Mouse (Mus musculus) cerebellum, adult 9-10 months (tissue): ENCODE results near the gene Ccdc97.

ENCODE experiments used
- DNase-seq: peaks from one replicate; pipeline ENCODE4 v3.0.0; 2022

Ccdc97 gene

DNA sequence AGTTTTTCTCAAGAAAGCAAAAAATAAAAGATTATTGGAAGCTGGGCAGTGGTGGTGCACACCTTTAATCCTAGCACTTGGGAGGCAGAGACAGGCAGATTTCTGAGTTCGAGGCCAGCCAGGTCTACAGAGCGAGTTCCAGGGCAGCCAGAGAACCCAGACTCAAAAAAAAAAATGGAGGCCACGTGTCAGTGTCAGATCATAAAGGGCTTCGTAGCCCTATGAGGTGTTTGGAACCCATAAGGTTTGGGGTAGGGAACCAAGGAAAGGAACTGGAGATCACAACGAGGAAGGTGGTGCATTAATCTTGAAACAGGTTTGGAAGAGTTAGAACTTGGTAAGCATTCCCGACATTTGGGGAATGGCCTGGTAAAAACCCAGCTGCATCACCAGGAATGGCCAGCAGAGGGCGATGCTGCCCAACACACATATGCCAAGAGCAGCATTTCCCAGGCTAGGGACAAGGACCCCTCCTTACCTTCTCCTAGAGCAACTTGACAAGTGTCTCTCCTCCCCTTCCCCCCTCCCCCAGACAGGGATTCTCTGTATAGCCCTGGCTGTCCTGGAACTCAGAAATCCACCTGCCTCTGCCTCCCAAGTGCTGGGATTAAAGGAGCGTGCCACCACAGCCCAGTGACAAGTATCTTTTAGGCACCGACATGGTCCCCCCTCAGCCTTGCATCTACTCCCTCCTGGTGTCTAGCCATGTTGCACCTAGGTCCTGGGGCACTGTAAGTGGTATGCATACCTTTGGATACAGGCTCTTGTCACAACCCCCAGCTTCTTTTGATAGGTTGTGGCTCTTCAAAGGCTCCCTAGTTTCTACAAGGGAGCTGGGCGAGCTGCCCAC, 1.1 kb upstream of the Ccdc97 start:
- peak; percentile 83 for DNase-seq

DNA sequence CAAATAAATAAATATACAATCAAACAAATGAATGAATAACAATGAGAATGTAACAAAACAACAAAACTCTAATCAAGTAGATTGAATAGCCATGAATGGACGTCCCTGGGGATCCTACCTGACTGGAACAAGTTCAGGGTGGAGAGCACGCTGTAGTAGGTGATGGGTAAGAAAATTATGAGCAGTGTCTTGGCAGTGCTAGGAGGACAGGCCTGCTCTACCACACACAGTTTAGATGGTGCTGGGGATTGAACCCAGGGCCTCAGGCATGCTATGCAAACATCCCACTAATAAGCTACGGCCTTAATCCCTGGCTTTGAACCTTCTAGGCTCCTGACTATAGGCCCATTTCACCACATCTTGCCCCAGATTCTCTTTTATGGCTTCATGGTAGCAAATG, 1.4 kb downstream of the Ccdc97 start:
- DNase-seq = no peak

GRCm38 (mm10) chr7:25715731-25716271, 3.1 kb downstream of the Ccdc97 start:
- no peak for DNase-seq

GRCm38 (mm10) chr7:25714581-25714980, 4.3 kb downstream of the Ccdc97 start:
- DNase-seq = no peak

GRCm38 (mm10) chr7:25712801-25713200, 6.1 kb downstream of the Ccdc97 start:
- no peak for DNase-seq

- peak; percentile 70 for DNase-seq
These were observed 7.1 kb downstream of the Ccdc97 start for GRCm38 (mm10) chr7:25711731-25712197.

DNA sequence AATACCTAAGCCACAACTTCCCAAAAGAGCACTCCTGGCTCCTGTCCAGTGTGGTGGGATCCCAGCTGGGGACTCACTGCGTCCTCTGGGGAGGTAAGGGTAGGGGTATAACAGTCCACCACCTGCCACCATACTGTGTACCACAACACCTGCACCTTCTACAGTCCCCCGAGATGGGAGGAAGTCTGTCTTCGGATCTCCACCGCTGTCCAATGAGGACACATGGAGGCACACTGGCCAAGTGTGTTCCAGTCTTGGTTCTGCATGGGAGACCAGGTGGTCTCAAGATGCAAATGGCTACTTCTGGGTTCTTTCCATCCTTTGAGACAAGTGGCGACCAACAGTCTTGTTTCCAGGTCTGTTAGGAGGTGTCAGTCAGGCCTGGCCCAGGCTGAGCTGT, 7.7 kb downstream of the Ccdc97 start:
- no peak for DNase-seq

- no peak for DNase-seq
These were observed 8.3 kb downstream of the Ccdc97 start for GRCm38 (mm10) chr7:25710519-25711130.

DNA sequence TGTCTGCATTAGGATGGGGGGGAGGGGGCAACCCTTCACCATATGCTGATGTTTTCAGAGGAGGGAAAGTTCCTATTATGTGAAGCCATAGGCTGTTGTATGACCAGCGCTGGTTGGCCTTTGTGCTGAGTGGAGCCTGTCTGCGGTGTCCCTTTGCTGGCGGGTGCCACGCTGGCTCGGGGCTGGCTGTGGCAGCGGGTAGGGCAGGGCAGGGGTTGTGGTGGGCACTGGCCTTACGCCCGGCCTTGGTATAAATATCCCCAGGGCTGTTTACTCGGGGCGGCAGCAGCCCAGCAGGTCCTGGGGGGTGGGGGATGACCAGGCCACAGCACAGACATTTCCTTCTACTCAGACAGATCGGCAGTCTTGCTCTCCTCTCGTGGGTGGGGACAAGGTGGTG, 8.9 kb downstream of the Ccdc97 start:
- no peak for DNase-seq

DNA sequence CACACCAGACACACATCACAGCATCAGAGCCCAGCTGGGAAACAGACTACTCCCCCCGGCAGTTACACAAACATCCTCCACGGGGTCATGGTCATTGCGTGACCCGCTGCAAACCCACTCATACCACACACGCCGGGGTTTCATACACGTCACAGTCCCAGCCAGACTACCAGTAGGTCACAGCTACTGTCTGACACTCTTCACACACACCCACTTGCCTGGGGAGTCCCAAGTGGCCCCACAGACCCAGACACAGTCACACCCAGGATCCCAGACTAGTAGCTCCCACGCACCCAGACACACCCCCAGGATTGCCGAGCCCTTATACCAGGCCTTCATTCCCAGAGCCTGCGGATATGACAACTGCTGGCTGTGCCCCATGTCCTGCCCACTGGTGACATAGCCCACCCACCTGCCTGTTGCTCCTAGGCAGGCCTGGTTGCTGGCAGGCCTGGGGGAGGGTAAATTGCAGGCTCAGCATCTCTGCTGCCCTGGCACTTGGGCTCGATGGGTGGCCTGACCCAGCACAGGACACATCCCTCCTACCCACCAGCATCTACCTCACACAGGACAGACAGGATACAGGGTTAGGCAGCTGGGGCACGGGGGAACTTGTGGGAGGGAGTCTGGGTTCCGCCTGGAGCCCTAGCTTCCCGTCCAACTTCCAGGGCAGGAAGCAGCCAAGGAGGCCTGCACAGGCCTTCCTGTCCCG, 11.2 kb downstream of the Ccdc97 start:
- DNase-seq = no peak

DNA sequence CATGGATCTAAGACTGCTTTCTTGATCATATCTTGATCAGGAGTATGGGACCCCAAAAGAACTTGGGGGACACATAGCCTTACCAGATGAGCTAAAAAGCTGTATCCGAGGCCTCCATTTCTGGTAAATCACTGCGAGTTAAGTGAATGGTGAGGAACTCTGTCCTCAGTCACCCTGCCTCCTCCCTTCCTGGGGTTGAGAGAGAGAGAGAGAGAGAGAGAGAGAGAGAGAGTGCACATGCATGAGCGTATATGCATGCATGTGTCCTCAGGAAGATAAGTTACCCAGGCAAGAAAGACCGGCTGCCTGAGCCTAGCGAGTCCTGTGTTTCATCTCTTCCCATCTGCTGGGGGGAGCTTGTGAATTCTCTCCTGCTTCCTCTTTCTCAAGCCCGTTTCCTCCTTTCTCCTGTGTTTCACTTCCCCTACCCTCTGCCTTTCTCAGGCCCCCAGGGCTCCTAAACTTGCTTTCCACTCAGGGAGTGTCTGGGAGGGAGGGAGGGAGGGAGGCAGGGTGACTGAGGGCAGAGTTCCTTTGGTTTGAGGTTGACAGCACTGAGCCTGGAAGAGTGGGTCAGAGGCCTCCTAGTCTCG, 12.2 kb downstream of the Ccdc97 start:
- DNase-seq = no peak

GRCm38 (mm10) chr7:25705801-25706251, 13.1 kb downstream of the Ccdc97 start:
- DNase-seq = no peak

DNA sequence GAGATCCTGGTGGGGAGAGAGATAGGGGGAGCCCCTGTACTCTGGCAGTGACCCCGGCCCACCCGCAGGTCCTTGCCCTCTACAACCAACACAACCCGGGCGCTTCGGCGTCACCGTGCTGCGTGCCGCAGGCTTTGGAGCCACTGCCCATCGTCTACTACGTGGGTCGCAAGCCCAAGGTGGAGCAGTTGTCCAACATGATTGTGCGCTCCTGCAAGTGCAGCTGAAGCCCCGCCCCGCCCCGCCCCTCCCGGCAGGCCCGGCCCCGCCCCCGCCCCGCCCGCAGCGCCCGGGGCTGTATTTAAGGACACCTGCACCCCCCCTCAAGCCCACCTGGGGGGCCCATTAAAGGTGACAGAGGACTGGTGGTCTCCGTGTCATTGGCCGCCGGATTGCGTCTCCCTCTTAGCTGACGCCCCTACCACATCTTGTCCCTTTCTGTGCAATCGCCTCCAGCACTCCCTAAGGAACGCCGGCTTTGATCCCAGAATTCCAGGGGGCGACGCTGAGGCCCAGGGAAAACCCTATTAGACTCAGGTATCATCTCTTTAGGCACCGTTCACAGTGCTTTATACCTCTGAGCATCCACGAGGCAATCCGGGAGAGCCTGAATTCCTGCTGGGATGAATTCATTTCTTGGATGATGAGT, 14.0 kb downstream of the Ccdc97 start:
- DNase-seq = no peak

DNA sequence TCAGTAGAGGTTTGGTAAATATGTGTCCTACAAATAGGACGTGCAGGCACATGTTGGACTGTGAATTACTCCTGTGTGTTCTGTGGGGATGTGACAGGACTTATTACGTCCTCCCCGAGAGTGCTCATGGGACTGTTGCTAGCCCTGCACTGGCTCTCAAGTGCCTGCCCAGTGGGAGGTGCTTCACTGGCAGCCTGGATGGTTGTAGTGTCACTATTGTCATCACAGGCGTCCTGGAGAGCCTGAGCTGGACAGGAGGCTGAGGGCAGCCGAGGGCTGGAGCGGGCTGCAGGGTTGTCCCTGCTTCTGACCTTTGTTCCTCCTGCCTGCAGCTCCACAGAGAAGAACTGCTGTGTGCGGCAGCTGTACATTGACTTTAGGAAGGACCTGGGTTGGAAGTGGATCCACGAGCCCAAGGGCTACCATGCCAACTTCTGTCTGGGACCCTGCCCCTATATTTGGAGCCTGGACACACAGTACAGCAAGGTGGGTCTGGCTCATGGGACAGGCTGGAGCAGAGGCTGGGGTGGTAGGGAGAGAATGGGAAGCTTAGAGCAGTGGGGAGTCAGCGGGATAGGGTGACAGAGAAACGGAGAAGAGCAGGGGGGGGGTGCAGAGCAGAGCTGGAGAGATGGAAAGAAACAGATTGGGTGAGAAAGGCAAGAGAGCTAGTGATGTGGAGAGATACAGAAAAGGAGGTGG, 14.9 kb downstream of the Ccdc97 start:
- no peak for DNase-seq

GRCm38 (mm10) chr7:25702350-25702749, 16.5 kb downstream of the Ccdc97 start:
- no peak for DNase-seq

GRCm38 (mm10) chr7:25700732-25701131, 18.2 kb downstream of the Ccdc97 start:
- no peak for DNase-seq

DNA sequence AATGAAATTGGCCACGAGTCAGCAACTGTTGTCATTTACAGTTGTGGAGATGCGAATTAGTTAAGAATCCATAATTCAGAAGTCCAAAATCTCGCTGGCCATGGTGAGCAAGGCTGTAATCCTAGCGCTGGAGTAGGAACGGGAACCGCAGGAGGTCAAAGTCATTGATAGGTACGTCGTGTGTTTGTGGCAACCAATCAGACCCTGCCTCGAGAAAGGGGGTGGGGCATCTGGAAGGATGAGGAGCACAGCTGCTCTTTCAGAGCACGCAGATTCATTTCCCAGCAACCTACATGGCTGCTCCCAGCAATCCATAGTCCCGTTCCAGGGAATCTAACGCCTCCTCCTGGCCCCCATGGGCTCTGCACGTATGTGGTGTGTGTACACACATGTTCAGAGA, 19.0 kb downstream of the Ccdc97 start:
- no peak for DNase-seq

DNA sequence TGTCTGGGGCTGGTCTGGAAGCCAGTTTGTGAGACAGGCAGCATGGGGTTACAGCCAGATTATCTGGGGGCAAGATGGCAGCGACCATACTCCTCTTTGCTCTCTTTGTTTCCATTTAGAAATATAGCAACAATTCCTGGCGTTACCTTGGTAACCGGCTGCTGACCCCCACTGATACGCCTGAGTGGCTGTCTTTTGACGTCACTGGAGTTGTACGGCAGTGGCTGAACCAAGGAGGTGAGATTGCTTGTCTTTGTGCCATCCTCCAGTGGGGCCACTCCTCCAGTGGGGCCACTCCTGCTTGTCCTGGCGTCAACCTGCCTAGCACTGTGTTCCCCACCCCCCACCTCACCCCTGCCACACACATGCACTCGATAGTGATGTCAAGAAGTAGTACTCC, 24.8 kb downstream of the Ccdc97 start:
- no peak for DNase-seq

- no peak for DNase-seq
These were observed 28.8 kb downstream of the Ccdc97 start for GRCm38 (mm10) chr7:25690051-25690450.

- DNase-seq = no peak
These were observed 29.3 kb downstream of the Ccdc97 start for GRCm38 (mm10) chr7:25689603-25690021.

DNA sequence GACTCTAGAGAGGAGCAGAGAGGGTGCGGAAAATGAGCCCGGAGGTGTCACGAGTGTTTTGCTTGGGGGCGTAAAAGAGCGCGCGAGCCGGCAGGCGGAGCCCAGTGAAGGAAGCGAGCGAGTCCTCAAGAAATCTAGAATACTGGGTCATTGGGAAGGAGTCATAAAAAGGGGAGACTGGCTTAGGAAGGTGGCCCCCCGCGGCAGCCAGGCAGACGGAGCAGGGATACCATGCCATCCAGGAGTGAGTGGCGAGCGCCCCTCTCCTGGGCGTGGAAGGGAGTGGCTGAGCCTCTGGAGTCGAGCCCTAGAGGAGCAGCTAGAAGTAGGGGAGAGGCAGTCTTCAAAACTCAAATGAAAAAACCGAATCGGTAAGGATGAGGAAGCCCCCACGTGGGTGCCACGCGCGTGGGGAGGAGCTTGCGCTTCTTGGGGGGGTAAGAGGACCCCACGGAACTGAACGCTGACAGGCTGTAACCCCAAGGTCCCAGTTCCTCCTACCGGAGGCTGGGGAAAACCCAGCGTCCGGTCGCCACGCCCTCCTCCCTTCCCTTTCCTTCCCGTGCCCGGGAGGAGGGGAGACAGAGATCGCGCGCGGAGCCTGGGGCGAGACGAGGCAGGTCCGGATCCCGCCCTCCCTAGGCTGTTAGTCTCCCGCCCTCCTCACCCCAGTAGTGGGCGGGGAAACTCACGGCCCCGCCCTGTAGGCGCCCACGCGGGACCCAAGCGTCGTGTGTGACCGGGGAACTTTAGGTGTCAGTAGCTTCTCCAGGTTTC, 29.9 kb downstream of the Ccdc97 start:
- DNase-seq = no peak
